Mouse (Mus musculus): ENCODE results near the gene Ss18l2. TPM values are rescaled to one million over a fixed set of nuclear protein-coding genes. Genes with fewer than 3 reads are reported as not detected.

The Ss18l2 gene
- polyA plus RNA-seq, 1 experiment from 2014 or later, result 145 TPM

GRCm38 (mm10) chr9:121741168-121741567, 31.0 kb downstream of the Ss18l2 start:
- Histone ChIP-seq H3K9ac (replicated peaks) (no peak overlapping the region), H3K27me3 (no peaks in the 10 kb centered on the region), H3K27ac (replicated peaks) (no peak overlapping the region), H3K36me3 (peaks cover 52% of the 10 kb centered on the region), H3K4me3 (no peak overlapping the region), H3K4me1 (no peaks in the 10 kb centered on the region), H3K4me2 (replicated peaks) (no peak overlapping the region), H3K9me3 (no peaks in the 10 kb centered on the region)
- WGBS, result 95% methylated on average over 3 of the region's 3 CpGs
- no peak for ATAC-seq (replicated peaks)

- Histone ChIP-seq H3K4me3 (no peak overlapping the region), H3K9me3 (no peaks in the 10 kb centered on the region), H3K9ac (replicated peaks) (no peak overlapping the region), H3K27me3 (no peaks in the 10 kb centered on the region), H3K4me2 (replicated peaks) (no peak overlapping the region), H3K27ac (replicated peaks) (no peak overlapping the region), H3K4me1 (no peaks in the 10 kb centered on the region), H3K36me3 (peaks cover 75% of the 10 kb centered on the region)
- WGBS, result 92% methylated on average over 8 of the region's 8 CpGs
- ATAC-seq (replicated peaks), result no peak
Observed at GRCm38 (mm10) chr9:121744051-121744450, 33.9 kb downstream of the Ss18l2 start.

GRCm38 (mm10) chr9:121752774-121753173, 42.6 kb downstream of the Ss18l2 start:
- H3K9me3 ChIP-seq, result no peaks in the 10 kb centered on the region
- no peak overlapping the region for H3K4me3 ChIP-seq
- WGBS, result 94% methylated on average over 9 of the region's 9 CpGs
- no peak overlapping the region for H3K4me2 ChIP-seq (replicated peaks)
- H3K4me1 ChIP-seq, result no peaks in the 10 kb centered on the region
- H3K27ac ChIP-seq (replicated peaks), result no peak overlapping the region
- H3K27me3 ChIP-seq, result no peaks in the 10 kb centered on the region
- H3K36me3 ChIP-seq, result peaks cover 81% of the 10 kb centered on the region
- no peak overlapping the region for H3K9ac ChIP-seq (replicated peaks)
- ATAC-seq (replicated peaks), result no peak

- peaks cover 63% of the 10 kb centered on the region for H3K36me3 ChIP-seq
- H3K4me2 ChIP-seq (replicated peaks), result no peak overlapping the region
- no peaks in the 10 kb centered on the region for H3K27me3 ChIP-seq
- no peaks in the 10 kb centered on the region for H3K9me3 ChIP-seq
- no peak overlapping the region for H3K9ac ChIP-seq (replicated peaks)
- 91% methylated on average over 3 of the region's 3 CpGs for WGBS
- H3K27ac ChIP-seq (replicated peaks), result no peak overlapping the region
- H3K4me3 ChIP-seq, result no peak overlapping the region
- ATAC-seq (replicated peaks), result no peak
- peaks cover 16% of the 10 kb centered on the region for H3K4me1 ChIP-seq
Observed at GRCm38 (mm10) chr9:121754624-121755023, 44.5 kb downstream of the Ss18l2 start.

GRCm38 (mm10) chr9:121756785-121757184, 46.7 kb downstream of the Ss18l2 start:
- Histone ChIP-seq H3K9ac (replicated peaks) (no peak overlapping the region), H3K4me3 (no peak overlapping the region), H3K4me1 (peaks cover 32% of the 10 kb centered on the region), H3K36me3 (peaks cover 41% of the 10 kb centered on the region), H3K27me3 (no peaks in the 10 kb centered on the region), H3K4me2 (replicated peaks) (no peak overlapping the region), H3K27ac (replicated peaks) (no peak overlapping the region), H3K9me3 (no peaks in the 10 kb centered on the region)
- 89% methylated on average over 3 of the region's 3 CpGs for WGBS
- ATAC-seq (replicated peaks), result no peak

- Histone ChIP-seq H3K4me2 (replicated peaks) (no peak overlapping the region), H3K4me1 (peaks cover 32% of the 10 kb centered on the region), H3K36me3 (peaks cover 35% of the 10 kb centered on the region), H3K27me3 (no peaks in the 10 kb centered on the region), H3K27ac (replicated peaks) (no peak overlapping the region), H3K9ac (replicated peaks) (no peak overlapping the region), H3K9me3 (no peaks in the 10 kb centered on the region), H3K4me3 (no peak overlapping the region)
- no peak for ATAC-seq (replicated peaks)
- 53% methylated on average over 3 of the region's 3 CpGs for WGBS
Observed at GRCm38 (mm10) chr9:121757432-121757831, 47.3 kb downstream of the Ss18l2 start.

- H3K4me2 ChIP-seq (replicated peaks), result peak overlapping the region; percentile 96
- peak overlapping the region; percentile 83 for H3K9ac ChIP-seq (replicated peaks)
- H3K27ac ChIP-seq (replicated peaks), result no peak overlapping the region
- H3K9me3 ChIP-seq, result no peaks in the 10 kb centered on the region
- H3K27me3 ChIP-seq, result no peaks in the 10 kb centered on the region
- peak overlapping the region; percentile 76 for H3K4me3 ChIP-seq
- WGBS, result 58% methylated on average over 10 of the region's 10 CpGs
- ATAC-seq (replicated peaks), result no peak; the same call in 1 of the 2 replicates
- peaks cover 32% of the 10 kb centered on the region for H3K36me3 ChIP-seq
- H3K4me1 ChIP-seq, result peaks cover 32% of the 10 kb centered on the region
Observed at GRCm38 (mm10) chr9:121757835-121758814, 48.0 kb downstream of the Ss18l2 start.

- ATAC-seq (replicated peaks), result peak; percentile 81
- under 1% methylated on average over 87 of the region's 97 CpGs for whole genome bisulfite sequencing
- Histone ChIP-seq H3K27ac (replicated peaks) (peak within 1 kb of the TSS; percentile 82), H3K9me3 (no peaks in the 10 kb centered on the region), H3K36me3 (peaks cover 24% of the 10 kb centered on the region), H3K4me1 (peaks cover 32% of the 10 kb centered on the region), H3K4me2 (replicated peaks) (peak within 1 kb of the TSS; percentile 96), H3K4me3 (peak within 1 kb of the TSS; percentile 76), H3K9ac (replicated peaks) (peak within 1 kb of the TSS; percentile 83), H3K27me3 (no peaks in the 10 kb centered on the region)
Observed at GRCm38 (mm10) chr9:121759091-121760081, 49.3 kb downstream of the Ss18l2 start, which contains the start of gene Zfp651. Gene Zfp651, plus strand, starts transcription at chr9:121759330.

GRCm38 (mm10) chr9:121760271-121761090, 50.4 kb downstream of the Ss18l2 start:
- H3K4me2 ChIP-seq (replicated peaks), result peak overlapping the region; percentile 96
- peaks cover 25% of the 10 kb centered on the region for H3K36me3 ChIP-seq
- ATAC-seq (replicated peaks), result peak; percentile 37
- peak overlapping the region; percentile 82 for H3K27ac ChIP-seq (replicated peaks)
- WGBS, result under 1% methylated on average over 42 of the region's 43 CpGs
- H3K4me1 ChIP-seq, result peaks cover 32% of the 10 kb centered on the region
- peak overlapping the region; percentile 83 for H3K9ac ChIP-seq (replicated peaks)
- H3K27me3 ChIP-seq, result no peaks in the 10 kb centered on the region
- H3K4me3 ChIP-seq, result peak overlapping the region; percentile 76
- no peaks in the 10 kb centered on the region for H3K9me3 ChIP-seq

GRCm38 (mm10) chr9:121761091-121761665, 51.0 kb downstream of the Ss18l2 start:
- H3K4me1 ChIP-seq, result peaks cover 32% of the 10 kb centered on the region
- peak overlapping the region; percentile 96 for H3K4me2 ChIP-seq (replicated peaks)
- peak overlapping the region; percentile 83 for H3K9ac ChIP-seq (replicated peaks)
- WGBS, result 50% methylated on average over 10 of the region's 10 CpGs
- no peak for ATAC-seq (replicated peaks)
- peaks cover 26% of the 10 kb centered on the region for H3K36me3 ChIP-seq
- no peak overlapping the region for H3K27ac ChIP-seq (replicated peaks)
- H3K4me3 ChIP-seq, result peak overlapping the region; percentile 76
- no peaks in the 10 kb centered on the region for H3K9me3 ChIP-seq
- no peaks in the 10 kb centered on the region for H3K27me3 ChIP-seq

GRCm38 (mm10) chr9:121761787-121762186, 51.7 kb downstream of the Ss18l2 start:
- Histone ChIP-seq H3K9ac (replicated peaks) (0 out of 2 replicates have a peak overlapping the region, but pooled peaks have one; percentile 83), H3K4me3 (no peak overlapping the region), H3K4me1 (peaks cover 32% of the 10 kb centered on the region), H3K27me3 (no peaks in the 10 kb centered on the region), H3K9me3 (no peaks in the 10 kb centered on the region), H3K36me3 (peaks cover 28% of the 10 kb centered on the region), H3K4me2 (replicated peaks) (no peak overlapping the region), H3K27ac (replicated peaks) (no peak overlapping the region)
- no peak for ATAC-seq (replicated peaks)
- 67% methylated on average over 8 of the region's 8 CpGs for WGBS
